Comparison of ENCODE assay signal across 39 mouse cellular contexts in the genomic region with DNA sequence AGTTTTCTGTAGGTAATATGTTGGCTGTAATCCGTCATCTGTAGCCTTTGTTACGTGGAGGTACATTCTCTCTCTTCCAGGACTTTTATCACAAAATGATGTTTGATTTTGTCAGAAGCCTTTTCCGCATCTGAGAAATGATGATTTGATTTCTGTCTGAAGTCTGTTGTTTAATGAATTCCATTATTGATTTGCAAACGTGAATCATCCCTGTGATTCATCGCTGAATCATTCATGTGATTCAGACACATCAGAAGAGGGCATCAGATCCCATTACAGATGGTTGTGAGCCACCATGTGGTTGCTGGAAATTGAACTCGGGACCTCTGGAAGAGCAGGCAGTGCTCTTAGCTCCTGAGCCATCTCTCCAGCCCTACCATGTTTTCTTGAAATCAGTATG. TPM values are rescaled to one million over a fixed set of nuclear protein-coding genes. Genes with fewer than 3 reads are reported as not detected.
DNase-seq lines count a peak whose midpoint lies in the region; ATAC-seq and TF ChIP-seq lines count a peak whose summit lies in the region.
"Had no signal": no experiment of that assay in that cellular context is flagged by ENCODE, and none has a peak within 500 bp of the region (broad histone marks: within the 10 kb centered on the region; RNA-seq: fewer than 3 reads in every experiment).

No protein-coding gene starts in this region.

- H3K36me3 ChIP-seq in liver, embryonic 12.5 days = peaks cover 68% of the 10 kb centered on the region
- peaks cover 57% of the 10 kb centered on the region for H3K36me3 ChIP-seq in midbrain, embryonic 13.5 days

- H3K9me3 ChIP-seq in liver, embryonic 12.5 days (replicated peaks) = no peaks in the 10 kb centered on the region
- H3K9me3 ChIP-seq in midbrain, embryonic 13.5 days = no peaks in the 10 kb centered on the region
- H3K9me3 ChIP-seq: embryonic facial prominence, embryonic 12.5 days; forebrain, embryonic 13.5 days; G1E; heart, embryonic 10.5 days; heart, embryonic 15.5 days; hindbrain, embryonic 12.5 days; limb, embryonic 12.5 days; megakaryocyte, embryonic 14.5 days; midbrain, embryonic 12.5 days; neural tube, embryonic 15.5 days had no signal

- ATAC-seq in liver, embryonic 12.5 days = no peak
- ATAC-seq in midbrain, embryonic 13.5 days = no peak
- ATAC-seq: forebrain, embryonic 13.5 days; intestine, postnatal 0 days had no signal

- peaks cover 4% of the 10 kb centered on the region; the same call in 1 of the 2 replicates for H3K27me3 ChIP-seq in liver, embryonic 12.5 days (replicated peaks)
- no peaks in the 10 kb centered on the region for H3K27me3 ChIP-seq in midbrain, embryonic 13.5 days
- H3K27me3 ChIP-seq: embryonic facial prominence, embryonic 12.5 days; forebrain, embryonic 13.5 days; heart, embryonic 15.5 days; hindbrain, embryonic 12.5 days; limb, embryonic 12.5 days; neural tube, embryonic 15.5 days had no signal

- WGBS in liver, embryonic 12.5 days (ENCODE audit: insufficient replicate concordance) = 79% methylated on average over 6 of the region's 6 CpGs
- 88% methylated on average over 6 of the region's 6 CpGs for WGBS in midbrain, embryonic 13.5 days

- H3K27ac ChIP-seq in liver, embryonic 12.5 days = peak overlapping the region; percentile 52; the same call in 1 of the 2 replicates
- H3K27ac ChIP-seq in embryonic fibroblast, embryonic 13.5 days (ENCODE audit: insufficient read depth, low read length) = peak overlapping the region; percentile 54; the same call in 1 of the 2 replicates
- no peak overlapping the region for H3K27ac ChIP-seq in gastrocnemius, adult 2 months
- no peak overlapping the region for H3K27ac ChIP-seq in midbrain, embryonic 13.5 days
- H3K27ac ChIP-seq: embryonic facial prominence, embryonic 12.5 days; forebrain, embryonic 13.5 days; heart, embryonic 10.5 days; heart, embryonic 15.5 days; hindbrain, embryonic 12.5 days; left cerebral cortex, adult 2 months; limb, embryonic 12.5 days; midbrain, embryonic 12.5 days; neural tube, embryonic 15.5 days had no signal

- intact Hi-C loops in gastrocnemius, adult 2 months (cut with DNase I) = no loop called here

- no peak overlapping the region for H3K4me3 ChIP-seq in liver, embryonic 12.5 days
- no peak overlapping the region for H3K4me3 ChIP-seq in embryonic fibroblast, embryonic 13.5 days (ENCODE audit: insufficient read depth, low read length)
- H3K4me3 ChIP-seq in gastrocnemius, adult 2 months = no peak overlapping the region
- no peak overlapping the region for H3K4me3 ChIP-seq in midbrain, embryonic 13.5 days (replicated peaks)
- H3K4me3 ChIP-seq: embryonic facial prominence, embryonic 12.5 days; forebrain, embryonic 13.5 days; heart, embryonic 10.5 days; heart, embryonic 15.5 days; hindbrain, embryonic 12.5 days; left cerebral cortex, adult 2 months; limb, embryonic 12.5 days; megakaryocyte, embryonic 14.5 days; midbrain, embryonic 12.5 days; neural tube, embryonic 15.5 days had no signal

- TF ChIP-seq CTCF in embryonic fibroblast, embryonic 13.5 days (IDR thresholded peaks at IDR 0.05; ENCODE audit: borderline replicate concordance, insufficient read depth, low read length) = no peak
- TF ChIP-seq CTCF in gastrocnemius, adult 2 months (IDR thresholded peaks at IDR 0.05) = no peak

- no peak overlapping the region for H3K9ac ChIP-seq in liver, embryonic 12.5 days
- no peak overlapping the region for H3K9ac ChIP-seq in midbrain, embryonic 13.5 days (replicated peaks)
- H3K9ac ChIP-seq: embryonic facial prominence, embryonic 12.5 days; forebrain, embryonic 13.5 days; heart, embryonic 15.5 days; hindbrain, embryonic 12.5 days; limb, embryonic 12.5 days; midbrain, embryonic 12.5 days; neural tube, embryonic 15.5 days had no signal

- TF ChIP-seq POLR2A in embryonic fibroblast, embryonic 13.5 days (IDR thresholded peaks at IDR 0.05; ENCODE audit: low read depth, low read length) = no peak

- DNase-seq in liver = no peak
- peak; percentile 20 for DNase-seq in MN1 (ENCODE audit: low spot score)
- no peak for DNase-seq in gastrocnemius, adult 2 months
- DNase-seq in heart, adult 18-20 months = no peak
- DNase-seq: adrenal gland, postnatal 36 days; cerebellum, adult 11 months; cerebellum, postnatal 36 days; embryo, embryonic 11 days; gastrocnemius, postnatal 14 days; heart, postnatal 36 days; kidney, postnatal 14 days; lung, postnatal 4 days; retina, postnatal 1 day; right cerebral cortex, postnatal 14 days had no signal

- H3K4me1 ChIP-seq in liver, embryonic 12.5 days = peaks cover 34% of the 10 kb centered on the region
- H3K4me1 ChIP-seq in embryonic fibroblast, embryonic 13.5 days (ENCODE audit: control insufficient read depth, insufficient read depth, low read length) = peaks cover 7% of the 10 kb centered on the region
- peaks cover 33% of the 10 kb centered on the region for H3K4me1 ChIP-seq in midbrain, embryonic 13.5 days (replicated peaks)

- H3K4me2 ChIP-seq in liver, embryonic 12.5 days = no peak overlapping the region
- H3K4me2 ChIP-seq in midbrain, embryonic 13.5 days (replicated peaks) = no peak overlapping the region
- H3K4me2 ChIP-seq: embryonic facial prominence, embryonic 12.5 days; forebrain, embryonic 13.5 days; heart, embryonic 15.5 days; hindbrain, embryonic 12.5 days; limb, embryonic 12.5 days; midbrain, embryonic 12.5 days; neural tube, embryonic 15.5 days had no signal

RNA-seq across cellular contexts. Expression of a gene that starts 3.2 kb away (rescaled TPM):
- polyA plus RNA-seq in liver, embryonic 12.5 days (2016; fragmentation: Nextera tagmentation; extraction: Ambion mirVana) = 56.9 and 61.0 TPM in 2 replicates
- 28.7 and 30.8 TPM in 2 replicates for polyA plus RNA-seq in embryonic fibroblast, embryonic 13.5 days (2011; ENCODE audit: insufficient read length, low read depth, missing spikeins)
- 10 to 100 TPM; 18.5 to 19.4 TPM for total RNA-seq in gastrocnemius, adult 2 months (2021)
- 10 to 100 TPM; 22.0 to 28.8 TPM for total RNA-seq in heart, adult 18-20 months (2021)
- 65.4 and 72.6 TPM in 2 replicates for polyA plus RNA-seq in midbrain, embryonic 13.5 days (2015; fragmentation: Nextera tagmentation; extraction: Ambion mirVana)

RNA-seq across cellular contexts. Expression of a gene that starts 3.3 kb away (rescaled TPM):
- 0.48 and 0.93 TPM in 2 replicates for polyA plus RNA-seq in liver, embryonic 12.5 days (2016; fragmentation: Nextera tagmentation; extraction: Ambion mirVana)
- polyA plus RNA-seq in embryonic fibroblast, embryonic 13.5 days (2011; ENCODE audit: insufficient read length, low read depth, missing spikeins) = not detected in 2 replicates
- total RNA-seq in gastrocnemius, adult 2 months (2021) = not detected
- total RNA-seq in heart, adult 18-20 months (2021) = under 1 TPM; 0.25 to 0.62 TPM
- polyA plus RNA-seq in midbrain, embryonic 13.5 days (2015; fragmentation: Nextera tagmentation; extraction: Ambion mirVana) = 1.2 and 1.3 TPM in 2 replicates
- total RNA-seq: gastrocnemius, postnatal 14 days; granulocyte monocyte progenitor cell, adult 5-6 weeks; heart, postnatal 36 days had no signal

RNA-seq across cellular contexts. Expression of a gene that starts 20.7 kb away (rescaled TPM):
- polyA plus RNA-seq in liver, embryonic 12.5 days (2016; fragmentation: Nextera tagmentation; extraction: Ambion mirVana) = 669 and 687 TPM in 2 replicates
- 101 and 146 TPM in 2 replicates for polyA plus RNA-seq in embryonic fibroblast, embryonic 13.5 days (2011; ENCODE audit: insufficient read length, low read depth, missing spikeins)
- under 1 TPM; 0.20 to 0.33 TPM for total RNA-seq in gastrocnemius, adult 2 months (2021)
- total RNA-seq in heart, adult 18-20 months (2021) = 1 to 10 TPM in 1 of 2 experiments, under 1 TPM in 1; 0.80 to 2.4 TPM
- 203 and 208 TPM in 2 replicates for polyA plus RNA-seq in midbrain, embryonic 13.5 days (2015; fragmentation: Nextera tagmentation; extraction: Ambion mirVana)

RNA-seq across cellular contexts. Expression of a gene that starts 30.8 kb away (rescaled TPM):
- 0.66 and 1.8 TPM in 2 replicates for polyA plus RNA-seq in liver, embryonic 12.5 days (2016; fragmentation: Nextera tagmentation; extraction: Ambion mirVana)
- not detected in 2 replicates for polyA plus RNA-seq in embryonic fibroblast, embryonic 13.5 days (2011; ENCODE audit: insufficient read length, low read depth, missing spikeins)
- over 10,000 TPM; 14,820 to 17,621 TPM for total RNA-seq in gastrocnemius, adult 2 months (2021)
- total RNA-seq in heart, adult 18-20 months (2021) = 1 to 10 TPM in 1 of 2 experiments, not detected in 1; 1.2 TPM
- not detected in 2 replicates for polyA plus RNA-seq in midbrain, embryonic 13.5 days (2015; fragmentation: Nextera tagmentation; extraction: Ambion mirVana)
- total RNA-seq: G1E; granulocyte monocyte progenitor cell, adult 5-6 weeks; heart, postnatal 36 days; layer of hippocampus, postnatal 10 days; left cerebral cortex, postnatal 25 days had no signal
- polyA plus RNA-seq: forebrain, embryonic 13.5 days; G1E; small intestine, adult 2 months had no signal

RNA-seq across cellular contexts. Expression of a gene that starts 33.9 kb away (rescaled TPM):
- not detected in 2 replicates for polyA plus RNA-seq in liver, embryonic 12.5 days (2016; fragmentation: Nextera tagmentation; extraction: Ambion mirVana)
- not detected in 2 replicates for polyA plus RNA-seq in embryonic fibroblast, embryonic 13.5 days (2011; ENCODE audit: insufficient read length, low read depth, missing spikeins)
- total RNA-seq in gastrocnemius, adult 2 months (2021) = not detected
- not detected for total RNA-seq in heart, adult 18-20 months (2021)
- not detected in 2 replicates for polyA plus RNA-seq in midbrain, embryonic 13.5 days (2015; fragmentation: Nextera tagmentation; extraction: Ambion mirVana)
- total RNA-seq: adrenal gland, adult 18-20 months; adrenal gland, postnatal 36 days; G1E; gastrocnemius, postnatal 14 days; granulocyte monocyte progenitor cell, adult 5-6 weeks; heart, postnatal 36 days; layer of hippocampus, postnatal 10 days; left cerebral cortex, adult 2 months; left cerebral cortex, postnatal 25 days had no signal
- polyA plus RNA-seq: embryonic facial prominence, embryonic 12.5 days; forebrain, embryonic 13.5 days; G1E; heart, embryonic 10.5 days; heart, embryonic 15.5 days; hindbrain, embryonic 12.5 days; intestine, postnatal 0 days; kidney, embryonic 14.5 days; limb, embryonic 12.5 days; liver, embryonic 16.5 days; lung, embryonic 16.5 days; midbrain, embryonic 12.5 days; neural tube, embryonic 15.5 days; small intestine, adult 2 months; stomach, embryonic 14.5 days; thymus, postnatal 0 days had no signal

Comparison
In these comparisons a context has a peak if more than half of its experiments do, and no peak if none do; other contexts are left out.
1. H3K27ac ChIP-seq: peak in liver, embryonic 12.5 days (single experiment) and embryonic fibroblast, embryonic 13.5 days (single experiment); none in gastrocnemius, adult 2 months (single experiment) and midbrain, embryonic 13.5 days (single experiment).